Mouse (Mus musculus) stomach, postnatal 0 days (tissue): ENCODE results near the gene Cdpf1.

Source experiments
- CTCF ChIP-seq: IDR thresholded peaks from 2 replicates; pipeline ENCODE4 v1.5.1; 2016; ENCODE audit warnings: antibody characterized with exemption, low read depth, mild to moderate bottlenecking, moderate library complexity
- EP300 ChIP-seq: optimal IDR thresholded peaks from 2 replicates; pipeline ENCODE3; 2016; ENCODE audit warnings: antibody characterized with exemption

- TF ChIP-seq CTCF (peak; percentile 13; the same call in 1 of the 2 replicates), EP300 (no peak)
These were observed 20.6 kb upstream of the Cdpf1 start, which contains the start of gene Ttc38 for GRCm38 (mm10) chr15:85831954-85832590.
